Mouse (Mus musculus): Measurements from ENCODE around the gene Atp5s. TPM values are rescaled to one million over a fixed set of nuclear protein-coding genes. Genes with fewer than 3 reads are reported as not detected.

Atp5s gene
- total RNA-seq, 2 experiments from 2014 or later: 25.2 to 28.2 TPM

Small RNA genes within 50 kb of the gene (microRNA-seq; reads per million reads assigned to microRNA genes)
- not detected for gene Mir681

Other genes with a start within 250 kb of the Atp5s start
- 10 to 100 TPM; 21.2 to 21.6 TPM for gene Vcpkmt, start 141.9 kb upstream of the Atp5s start, total RNA-seq (2021)
- 10 to 100 TPM; 27.7 to 34.3 TPM for gene Sos2, start 43.1 kb upstream of the Atp5s start, total RNA-seq (2021)
- 10 to 100 TPM; 11.6 to 16.7 TPM for gene L2hgdh, start 77 bp upstream of the Atp5s start, total RNA-seq (2021)
- 10 to 100 TPM; 43.7 to 43.8 TPM for gene Cdkl1, start 66.3 kb downstream of the Atp5s start, total RNA-seq (2021)
- gene Atl1, start 167.7 kb downstream of the Atp5s start, total RNA-seq (2021): 100 to 1,000 TPM; 225 to 235 TPM
- gene Map4k5, start 168.2 kb downstream of the Atp5s start, total RNA-seq (2021): 10 to 100 TPM; 39.2 to 40.4 TPM